Mouse (Mus musculus) C2C12 (cell line): ENCODE results near the gene Limch1.

ENCODE experiments used
- CTCF ChIP-seq: IDR thresholded peaks from one replicate; pipeline ENCODE4 v1.5.1; 2011; ENCODE audit not compliant: control insufficient read depth, insufficient read depth, insufficient read length
- USF1 ChIP-seq: IDR thresholded peaks from one replicate; pipeline ENCODE4 v1.6.1; 2011; ENCODE audit warnings: low read depth, mild to moderate bottlenecking, control low read depth, moderate library complexity

DNA sequence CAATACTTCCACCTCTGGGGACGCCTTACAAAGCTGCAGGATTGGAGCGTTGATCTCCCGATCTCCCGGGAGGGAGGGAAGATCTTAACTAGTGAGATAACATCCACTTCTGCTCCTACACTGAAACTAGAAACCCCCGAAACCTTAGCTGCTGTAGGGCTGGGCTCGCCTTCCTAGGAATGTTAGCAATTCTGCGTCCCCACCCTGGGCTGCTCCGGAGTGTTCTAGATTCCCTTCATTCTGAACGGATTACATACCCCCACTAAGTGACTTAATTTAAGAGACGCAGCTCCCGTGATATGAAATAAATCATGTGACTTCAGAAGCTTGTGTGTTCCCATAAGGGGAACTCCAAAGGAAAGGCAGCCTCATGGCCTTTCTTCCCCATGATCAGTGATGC lies 259.0 kb downstream of the Limch1 start:
- no peak for TF ChIP-seq CTCF
- TF ChIP-seq USF1, result no peak
